Mouse (Mus musculus) liver, adult 2 months (tissue): ENCODE measurements around the gene Gpr152. TPM values are rescaled to one million over a fixed set of nuclear protein-coding genes. Genes with fewer than 3 reads are reported as not detected.

Experiments
- DNase-seq: peaks from one replicate; pipeline ENCODE4 v3.0.0-alpha.2; 2011; ENCODE audit warnings: low read depth, low spot score; ENCODE audit errors: extremely low read depth
- H3K27ac ChIP-seq: fragments of 200-500 bp; replicated peaks from 2 replicates; pipeline ENCODE4 v1.5.1; 2012; ENCODE audit warnings: low read depth, mild to moderate bottlenecking, control low read depth, inconsistent platforms, low read length; ENCODE audit not compliant: insufficient read depth
- H3K27me3 ChIP-seq: fragments of 200-500 bp; 2 replicates; pipeline ENCODE4 v1.6.1; 2012; ENCODE audit warnings: mild to moderate bottlenecking, moderate library complexity, low read length, inconsistent platforms; ENCODE audit not compliant: control insufficient read depth, insufficient read depth
- H3K36me3 ChIP-seq: fragments of 200-500 bp; 2 replicates; pipeline ENCODE4 v1.6.1; 2012; ENCODE audit warnings: low read length, inconsistent platforms; ENCODE audit not compliant: control insufficient read depth, insufficient read depth
- H3K4me1 ChIP-seq: fragments of 200-500 bp; 2 replicates; pipeline ENCODE4 v1.6.1; 2011; ENCODE audit warnings: low read length; ENCODE audit not compliant: control insufficient read depth, insufficient read depth
- H3K4me3 ChIP-seq: fragments of 200-500 bp; 2 replicates; pipeline ENCODE4 v1.5.1; 2011; ENCODE audit warnings: low read depth, mild to moderate bottlenecking, control low read depth, low read length, moderate library complexity; ENCODE audit not compliant: insufficient read depth
- H3K79me2 ChIP-seq: fragments of 200-500 bp; 2 replicates; pipeline ENCODE4 v1.6.1; 2012; ENCODE audit warnings: inconsistent platforms, mild to moderate bottlenecking, low read length, moderate library complexity; ENCODE audit not compliant: control insufficient read depth, insufficient read depth
- H3K9ac ChIP-seq: fragments of 200-500 bp; 2 replicates; pipeline ENCODE4 v1.6.1; 2012; ENCODE audit warnings: low read depth, mild to moderate bottlenecking, control low read depth, inconsistent platforms, low read length
- CTCF ChIP-seq: fragments of 200-500 bp; IDR thresholded peaks from 2 replicates; pipeline ENCODE4 v1.5.1; 2011; ENCODE audit warnings: low read depth, low read length, control low read depth
- POLR2A ChIP-seq: fragments of 200-500 bp; IDR thresholded peaks from 2 replicates; pipeline ENCODE4 v1.6.1; 2011; ENCODE audit warnings: low read length, control low read depth; ENCODE audit not compliant: insufficient read depth; ENCODE audit errors: extremely low read depth
- WGBS: fragments of 180-500 bp; shearing (Covaris S2); methylation state at CpG from one replicate; pipeline ENCODE4 v1.1.7; 2018; 5-methylcytosine and 5-hydroxymethylcytosine counted together
- polyA plus RNA-seq: library from polyadenylated mRNA; depleted of rRNA; stranded (reverse); fragments of >200 nt; gene quantifications from 2 replicates; pipeline ENCODE4 v1.2.3, GENCODE M21; 2012
- total RNA-seq: library from RNA; depleted of rRNA; stranded (reverse); fragments of >200 nt; gene quantifications from 2 replicates; pipeline ENCODE4 v1.2.3, GENCODE M21; 2014

Gpr152 gene
- total and polyA plus RNA-seq, 2 experiments = 0.02 TPM; not detected in 1

DNA sequence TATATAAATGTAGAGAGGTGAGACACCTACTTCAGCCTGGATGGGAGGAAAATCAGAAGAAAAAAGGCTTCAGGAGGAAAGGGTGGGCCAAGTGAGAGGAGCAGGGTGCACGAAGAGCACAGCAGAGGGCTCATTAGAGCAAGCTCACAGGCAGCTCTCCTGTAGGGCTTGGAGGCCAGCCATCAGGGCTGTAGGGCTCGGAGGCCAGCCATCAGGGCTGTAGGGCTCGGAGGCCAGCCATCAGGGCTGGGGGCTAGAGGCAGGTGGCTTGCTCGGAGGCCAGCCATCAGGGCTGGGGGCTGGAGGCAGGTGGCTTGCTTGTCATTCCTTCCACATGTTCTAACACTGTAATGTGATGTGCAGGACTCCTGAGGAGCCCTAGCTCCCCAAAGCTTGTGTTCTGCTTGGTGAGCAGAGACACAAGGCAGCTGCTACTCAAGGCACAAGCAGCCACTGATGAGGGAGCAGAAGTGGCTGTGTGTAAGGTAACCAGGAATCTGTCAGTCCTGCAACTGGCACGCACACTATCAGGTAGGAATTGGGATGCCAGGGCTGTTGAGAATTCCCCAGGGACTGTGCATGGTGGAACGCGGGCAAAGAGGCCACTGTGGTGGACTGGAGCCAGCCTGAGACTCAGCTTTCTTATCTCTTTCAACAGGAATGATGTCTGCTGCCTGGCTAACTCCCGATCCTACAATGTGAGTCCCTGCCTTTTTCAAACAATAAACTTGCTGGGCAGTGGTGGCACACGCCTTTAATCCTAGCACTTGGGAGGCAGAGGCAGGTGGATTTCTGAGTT, 27.3 kb downstream of the Gpr152 start:
- no peak overlapping the region for H3K9ac ChIP-seq
- WGBS = 88% methylated on average over 9 of the region's 9 CpGs
- no peaks in the 10 kb centered on the region for H3K36me3 ChIP-seq
- no peaks in the 10 kb centered on the region for H3K27me3 ChIP-seq
- H3K27ac ChIP-seq = no peak overlapping the region
- no peak for DNase-seq
- peaks cover 6% of the 10 kb centered on the region for H3K4me1 ChIP-seq
- no peak overlapping the region for H3K4me3 ChIP-seq
- H3K79me2 ChIP-seq = no peaks in the 10 kb centered on the region; the same call in 1 of the 2 replicates
- no peak for TF ChIP-seq CTCF
- no peak for TF ChIP-seq POLR2A

DNA sequence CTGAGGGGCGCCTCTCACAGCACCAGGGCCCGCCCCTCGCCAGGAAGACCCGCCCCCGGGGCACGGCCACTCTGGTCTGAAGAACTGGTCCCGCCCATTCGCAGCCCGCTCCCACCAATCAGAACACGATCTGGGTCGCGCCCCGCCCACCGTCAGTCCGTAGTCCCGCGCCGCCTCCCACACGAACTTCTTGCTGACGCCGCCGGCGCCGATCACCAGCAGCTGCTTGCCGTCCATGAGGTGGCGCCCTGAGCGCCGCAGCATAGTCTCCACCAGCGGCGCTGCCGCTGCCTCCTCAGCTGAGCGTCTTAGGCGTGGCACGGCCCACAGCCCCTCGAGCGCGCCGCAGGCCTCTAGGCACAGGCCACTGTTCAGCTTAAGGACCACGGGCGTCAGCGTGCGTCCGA, 29.8 kb downstream of the Gpr152 start:
- no peaks in the 10 kb centered on the region for H3K36me3 ChIP-seq
- peaks cover 3% of the 10 kb centered on the region for H3K4me1 ChIP-seq
- DNase-seq = peak; percentile 87
- peak overlapping the region; percentile 80 for H3K9ac ChIP-seq
- H3K27ac ChIP-seq = peak overlapping the region; percentile 53
- WGBS = 1% methylated on average over 43 of the region's 43 CpGs
- H3K27me3 ChIP-seq = no peaks in the 10 kb centered on the region
- TF ChIP-seq CTCF (peak; percentile 87), POLR2A (peak; percentile 88)
- peak overlapping the region; percentile 68 for H3K4me3 ChIP-seq
- no peaks in the 10 kb centered on the region for H3K79me2 ChIP-seq

DNA sequence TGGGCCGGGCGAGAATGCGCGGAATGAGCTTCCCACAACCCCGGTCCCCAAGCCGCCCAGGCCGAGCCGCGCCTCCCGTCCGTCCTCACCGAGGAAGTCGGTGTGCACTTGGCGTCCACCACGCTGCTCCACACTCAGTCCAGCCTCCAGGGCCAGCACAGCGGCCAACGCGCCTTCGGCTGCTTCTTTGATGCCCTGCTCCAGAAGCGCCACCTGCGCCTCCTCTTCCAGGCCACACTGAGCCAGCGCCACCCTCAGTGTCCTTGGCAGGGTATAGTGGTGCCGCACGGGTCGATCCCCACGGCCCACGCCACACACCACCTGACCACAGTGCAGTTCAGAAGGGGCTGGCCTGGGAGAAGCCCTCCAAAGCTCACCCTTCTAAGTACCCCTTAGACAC, 30.2 kb downstream of the Gpr152 start:
- WGBS = 2% methylated on average over 27 of the region's 27 CpGs
- Histone ChIP-seq H3K4me3 (peak overlapping the region; percentile 68), H3K4me1 (peaks cover 3% of the 10 kb centered on the region), H3K27me3 (no peaks in the 10 kb centered on the region), H3K79me2 (no peaks in the 10 kb centered on the region), H3K36me3 (no peaks in the 10 kb centered on the region), H3K9ac (peak overlapping the region; percentile 80), H3K27ac (peak overlapping the region; percentile 53)
- no peak for DNase-seq
- TF ChIP-seq POLR2A (no peak), CTCF (no peak)

- TF ChIP-seq POLR2A (no peak), CTCF (no peak)
- Histone ChIP-seq H3K36me3 (no peaks in the 10 kb centered on the region), H3K79me2 (no peaks in the 10 kb centered on the region), H3K27me3 (no peaks in the 10 kb centered on the region), H3K4me1 (peaks cover 3% of the 10 kb centered on the region), H3K27ac (no peak overlapping the region), H3K9ac (no peak overlapping the region), H3K4me3 (no peak overlapping the region)
- WGBS = 95% methylated on average over 10 of the region's 10 CpGs
- DNase-seq = no peak
Measured at GRCm38 (mm10) chr19:4170723-4171392, 31.3 kb downstream of the Gpr152 start.

DNA sequence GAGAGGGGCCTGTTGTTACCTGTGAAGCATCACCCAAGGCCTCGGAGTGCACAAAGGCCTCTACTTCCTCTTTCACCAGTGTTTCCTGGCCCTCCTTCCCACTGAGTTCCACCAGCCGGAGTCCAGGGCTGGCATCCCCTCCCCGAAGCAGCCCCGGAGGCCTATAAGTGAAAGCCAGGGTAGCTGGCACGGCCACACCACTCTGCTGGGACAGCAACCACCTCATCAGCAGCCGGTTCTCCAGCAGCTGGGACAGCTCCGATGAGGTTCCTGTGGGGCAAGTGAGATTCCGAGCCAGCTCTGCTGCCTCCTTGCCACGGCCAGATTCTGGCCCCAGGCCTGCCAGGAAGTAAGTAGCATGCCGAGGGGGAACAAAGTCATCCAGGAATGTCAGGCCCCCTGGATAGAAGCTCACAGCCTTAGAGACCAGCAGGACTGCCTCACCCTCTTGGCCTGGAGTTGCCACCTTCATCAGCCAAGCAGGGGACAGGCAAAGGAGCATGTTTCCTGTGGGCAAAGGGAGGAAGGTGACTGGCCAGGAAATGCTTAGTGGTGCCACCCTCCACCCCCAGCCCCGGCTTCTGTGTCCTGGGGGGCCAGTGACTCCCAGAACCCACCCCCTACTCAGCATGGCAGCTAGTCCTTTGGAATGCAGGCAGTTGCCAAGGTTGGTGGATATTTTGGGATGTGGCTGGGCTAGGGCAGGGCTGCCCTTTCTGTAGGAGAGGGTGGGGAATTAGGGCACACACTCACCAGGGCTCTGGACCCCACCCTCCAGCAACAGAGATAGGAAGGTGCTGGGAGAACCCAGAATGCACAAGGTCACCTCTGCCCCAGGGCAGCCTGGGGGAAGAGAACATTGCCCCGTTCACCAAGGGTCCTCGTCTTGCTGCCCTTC, 32.1 kb downstream of the Gpr152 start:
- Histone ChIP-seq H3K4me3 (no peak overlapping the region), H3K27ac (no peak overlapping the region), H3K79me2 (no peaks in the 10 kb centered on the region), H3K27me3 (no peaks in the 10 kb centered on the region), H3K4me1 (peaks cover 3% of the 10 kb centered on the region), H3K36me3 (no peaks in the 10 kb centered on the region), H3K9ac (no peak overlapping the region)
- WGBS = 72% methylated on average over 13 of the region's 13 CpGs
- TF ChIP-seq CTCF = no peak
- TF ChIP-seq POLR2A = no peak
- no peak for DNase-seq
